Mouse (Mus musculus) kidney, postnatal 0 days (tissue): ENCODE data around the gene Cbx6. TPM values are rescaled to one million over a fixed set of nuclear protein-coding genes. Genes with fewer than 3 reads are reported as not detected.
A peak's percentile ranks its signal among the peaks of the same experiment; 100 is the strongest.

ENCODE experiments used
- ATAC-seq: fragments of 200-750 bp; cut with Nextera tagmentation; replicated peaks from 2 replicates; pipeline ENCODE4 v1.8.0; 2017; ENCODE audit warnings: low read depth, moderate number of reproducible peaks, moderate TSS enrichment, moderate library complexity; ENCODE audit not compliant: low FRiP score
- DNase-seq: peaks from one replicate; pipeline ENCODE4 v3.0.0-alpha.2; 2016; ENCODE audit warnings: low spot score
- H3K27ac ChIP-seq: fragments of 300-500 bp; sonication (generic); 2 replicates; pipeline ENCODE4 v1.5.1; 2014; ENCODE audit warnings: mild to moderate bottlenecking
- H3K27me3 ChIP-seq: fragments of 300-500 bp; sonication (generic); 2 replicates; pipeline ENCODE4 v1.6.1; 2014; ENCODE audit warnings: low read length, mixed read lengths; ENCODE audit not compliant: insufficient read depth
- H3K36me3 ChIP-seq: fragments of 300-500 bp; sonication (generic); 2 replicates; pipeline ENCODE4 v1.6.1; 2014; ENCODE audit warnings: low read length, mixed read lengths; ENCODE audit not compliant: insufficient read depth
- H3K4me1 ChIP-seq: fragments of 300-500 bp; sonication (generic); replicated peaks from 2 replicates; pipeline ENCODE4 v1.6.1; 2014; ENCODE audit warnings: antibody characterized with exemption, low read length, mixed read lengths; ENCODE audit not compliant: insufficient read depth
- H3K4me2 ChIP-seq: fragments of 300-500 bp; sonication (generic); 2 replicates; pipeline ENCODE4 v1.6.1; 2014; ENCODE audit warnings: mild to moderate bottlenecking, low read length, moderate library complexity, mixed read lengths
- H3K4me3 ChIP-seq: fragments of 300-500 bp; sonication (generic); replicated peaks from 2 replicates; pipeline ENCODE4 v1.5.1; 2014; ENCODE audit warnings: low read depth, low read length
- H3K9ac ChIP-seq: fragments of 300-500 bp; sonication (generic); 2 replicates; pipeline ENCODE4 v1.6.1; 2014; ENCODE audit warnings: low read depth, low read length
- H3K9me3 ChIP-seq: fragments of 300-500 bp; sonication (generic); replicated peaks from 2 replicates; pipeline ENCODE4 v1.6.1; 2016; ENCODE audit warnings: low read length, inconsistent platforms, mixed read lengths
- CTCF ChIP-seq: IDR thresholded peaks from 2 replicates; pipeline ENCODE4 v1.5.1; 2016; ENCODE audit warnings: antibody characterized with exemption, low read depth, mild to moderate bottlenecking, moderate library complexity
- WGBS: fragments of 180-500 bp; shearing (Covaris S2); extraction: QIAGEN DNeasy Blood & Tissue Kit; methylation state at CpG from one replicate; pipeline ENCODE4 v1.1.7; 2014; 5-methylcytosine and 5-hydroxymethylcytosine counted together
- polyA plus RNA-seq: library from polyadenylated mRNA; unstranded; fragments of >200 nt; fragmentation: Nextera tagmentation; extraction: Ambion mirVana; gene quantifications from 2 replicates; pipeline ENCODE4 v1.2.1, GENCODE M21; 2015

The Cbx6 gene
- polyA plus RNA-seq: 39.0 and 46.6 TPM in 2 replicates

- peak within 1 kb of the TSS; percentile 88 for H3K4me3 ChIP-seq
- H3K4me1 ChIP-seq: peaks cover 15% of the 10 kb centered on the region
- ATAC-seq (peak; percentile 90), DNase-seq (peak; percentile 97)
- H3K36me3 ChIP-seq: no peaks in the 10 kb centered on the region
- H3K27me3 ChIP-seq: no peaks in the 10 kb centered on the region
- peak within 1 kb of the TSS; percentile 92 for H3K27ac ChIP-seq
- H3K9ac ChIP-seq: peak within 1 kb of the TSS; percentile 83
- no peaks in the 10 kb centered on the region for H3K9me3 ChIP-seq
- TF ChIP-seq CTCF: no peak
- H3K4me2 ChIP-seq: peak within 1 kb of the TSS; percentile 98
- WGBS: under 1% methylated on average over 58 of the region's 58 CpGs
Measured at GRCm38 (mm10) chr15:79834130-79834880, at the start of gene Cbx6, which contains the start of gene Npcd. TSS of gene Cbx6 (minus strand) at chr15:79834688. TSS of gene Npcd (minus strand) at chr15:79834237.

DNA sequence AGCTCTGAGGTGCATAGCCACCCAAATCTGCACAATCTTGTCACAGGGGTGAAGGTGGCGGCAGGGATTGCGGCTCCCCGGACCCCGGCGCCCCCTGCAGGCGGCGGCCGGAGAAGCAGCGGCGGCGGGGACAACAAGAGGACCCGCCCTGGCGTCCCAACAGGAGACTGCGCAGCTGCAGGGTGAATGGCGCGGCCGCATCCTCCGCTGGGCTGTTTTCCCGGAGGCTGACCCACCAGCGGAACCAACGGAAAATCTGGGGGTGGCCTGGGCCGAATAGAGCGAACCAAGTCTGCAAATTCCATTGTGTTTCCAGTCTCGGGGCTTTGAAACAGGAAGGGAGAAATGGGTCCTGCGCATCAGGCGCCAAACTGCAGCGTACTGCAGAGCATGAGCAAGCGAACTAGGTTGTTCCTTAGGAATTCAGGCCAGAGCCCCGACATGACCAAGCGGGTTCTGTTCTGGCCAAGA, 48.9 kb upstream of the Cbx6 start:
- Histone ChIP-seq H3K4me2 (peak overlapping the region; percentile 59), H3K27ac (peak overlapping the region; percentile 86), H3K9ac (peak overlapping the region; percentile 50; the same call in 1 of the 2 replicates), H3K9me3 (no peaks in the 10 kb centered on the region), H3K27me3 (no peaks in the 10 kb centered on the region), H3K4me1 (peaks cover 13% of the 10 kb centered on the region; the same call in 1 of the 2 replicates), H3K36me3 (no peaks in the 10 kb centered on the region), H3K4me3 (peak overlapping the region; percentile 33)
- under 1% methylated on average over 30 of the region's 30 CpGs for WGBS
- TF ChIP-seq CTCF: peak; percentile 97
- DNase-seq (peak; percentile 97), ATAC-seq (peak; percentile 88)

GRCm38 (mm10) chr15:79882623-79883267, 48.3 kb upstream of the Cbx6 start:
- Histone ChIP-seq H3K27ac (no peak overlapping the region), H3K4me2 (peak overlapping the region; percentile 59), H3K36me3 (no peaks in the 10 kb centered on the region), H3K27me3 (no peaks in the 10 kb centered on the region), H3K9me3 (no peaks in the 10 kb centered on the region), H3K4me3 (peak overlapping the region; percentile 33), H3K4me1 (peaks cover 13% of the 10 kb centered on the region; the same call in 1 of the 2 replicates), H3K9ac (peak overlapping the region; percentile 28; the same call in 1 of the 2 replicates)
- TF ChIP-seq CTCF: no peak
- WGBS: 21% methylated on average over 19 of the region's 19 CpGs
- ATAC-seq (no peak), DNase-seq (no peak)

DNA sequence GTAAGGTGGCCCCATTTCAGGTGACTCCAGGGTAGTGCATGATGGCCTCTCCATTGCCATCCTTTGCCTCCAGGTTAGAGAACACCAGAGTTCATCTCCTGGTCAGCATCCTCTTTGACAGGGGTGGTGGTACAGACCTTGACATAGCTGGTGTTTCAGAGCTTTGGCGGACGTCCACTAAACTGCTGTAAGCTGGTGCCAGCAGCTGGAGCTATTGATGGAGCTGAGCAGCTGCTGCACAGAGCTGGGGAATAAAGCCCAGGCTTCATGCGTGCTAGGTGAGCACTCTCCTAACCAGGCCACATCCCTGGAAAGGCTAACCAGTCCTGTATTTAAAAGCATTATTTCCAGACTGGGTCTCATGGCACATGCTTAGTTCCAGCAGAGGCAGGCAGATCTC, 46.0 kb upstream of the Cbx6 start:
- no peak overlapping the region for H3K4me2 ChIP-seq
- no peak overlapping the region for H3K4me3 ChIP-seq
- H3K27me3 ChIP-seq: no peaks in the 10 kb centered on the region
- ATAC-seq (no peak), DNase-seq (no peak)
- H3K9ac ChIP-seq: no peak overlapping the region
- 92% methylated on average over 3 of the region's 3 CpGs for WGBS
- peaks cover 13% of the 10 kb centered on the region; the same call in 1 of the 2 replicates for H3K4me1 ChIP-seq
- H3K27ac ChIP-seq: no peak overlapping the region
- no peaks in the 10 kb centered on the region for H3K9me3 ChIP-seq
- no peaks in the 10 kb centered on the region for H3K36me3 ChIP-seq
- TF ChIP-seq CTCF: no peak

- WGBS: 21% methylated on average over 13 of the region's 13 CpGs
- H3K4me3 ChIP-seq: 0 out of 2 replicates have a peak overlapping the region, but pooled peaks have one; percentile 4
- peaks cover 13% of the 10 kb centered on the region; the same call in 1 of the 2 replicates for H3K4me1 ChIP-seq
- DNase-seq (peak; percentile 83), ATAC-seq (no peak; the same call in 1 of the 2 replicates)
- H3K4me2 ChIP-seq: peak overlapping the region; percentile 35
- no peak overlapping the region for H3K9ac ChIP-seq
- no peak for TF ChIP-seq CTCF
- H3K27me3 ChIP-seq: no peaks in the 10 kb centered on the region
- H3K9me3 ChIP-seq: no peaks in the 10 kb centered on the region
- peak overlapping the region; percentile 88 for H3K27ac ChIP-seq
- H3K36me3 ChIP-seq: no peaks in the 10 kb centered on the region
Measured at GRCm38 (mm10) chr15:79879319-79879718, 44.8 kb upstream of the Cbx6 start.

- DNase-seq (peak; percentile 33), ATAC-seq (no peak; the same call in 1 of the 2 replicates)
- no peak for TF ChIP-seq CTCF
- WGBS: 43% methylated on average over 6 of the region's 6 CpGs
- H3K4me1 ChIP-seq: peaks cover 13% of the 10 kb centered on the region; the same call in 1 of the 2 replicates
- no peaks in the 10 kb centered on the region for H3K27me3 ChIP-seq
- H3K9me3 ChIP-seq: no peaks in the 10 kb centered on the region
- H3K4me3 ChIP-seq: 0 out of 2 replicates have a peak overlapping the region, but pooled peaks have one; percentile 4
- H3K4me2 ChIP-seq: peak overlapping the region; percentile 35
- no peaks in the 10 kb centered on the region for H3K36me3 ChIP-seq
- peak overlapping the region; percentile 88 for H3K27ac ChIP-seq
- no peak overlapping the region for H3K9ac ChIP-seq
Measured at GRCm38 (mm10) chr15:79878725-79879136, 44.2 kb upstream of the Cbx6 start.
